Mouse (Mus musculus) E14TG2a.4 (cell line): ENCODE data around the gene Olfr1202.

Source experiments
- CTCF ChIP-seq: conservative IDR thresholded peaks from 2 replicates; pipeline ENCODE4 v1.5.1; 2014; ENCODE audit warnings: low read length
- POU5F1 ChIP-seq: IDR thresholded peaks from 2 replicates; pipeline ENCODE4 v1.6.1; 2014; ENCODE audit warnings: low read length, borderline replicate concordance

DNA sequence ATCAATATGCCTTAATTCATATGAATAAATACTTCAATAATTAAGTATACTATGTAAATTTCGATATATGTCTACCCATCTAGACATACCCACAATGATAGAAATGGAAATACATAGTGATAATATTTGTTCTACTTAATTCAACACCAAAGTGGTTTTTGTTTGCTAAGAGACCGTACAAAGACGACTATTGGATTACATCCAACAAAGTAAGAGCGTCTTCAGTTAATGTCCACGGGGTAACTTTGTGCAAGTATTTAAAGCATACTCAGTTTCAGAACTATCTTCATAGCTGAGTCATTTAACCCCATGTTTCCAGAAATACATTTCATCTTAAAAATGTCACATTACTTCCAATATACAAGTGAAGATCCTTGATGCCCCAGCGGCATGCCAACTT, 21.6 kb upstream of the Olfr1202 start, which contains the start of gene Olfr1201:
- no peak for TF ChIP-seq CTCF
- no peak for TF ChIP-seq POU5F1
